Mouse (Mus musculus) liver, embryonic 14.5 days (tissue): ENCODE data around the gene Otub2. TPM values are rescaled to one million over a fixed set of nuclear protein-coding genes. Genes with fewer than 3 reads are reported as not detected.

Experiments used
- ATAC-seq: fragments of 200-750 bp; cut with Nextera tagmentation; 2 replicates; pipeline ENCODE4 v1.8.0; 2017; ENCODE audit warnings: moderate number of reproducible peaks, mild to moderate bottlenecking, moderate library complexity; ENCODE audit not compliant: insufficient read depth
- DNase-seq, 3 experiments: peaks; one replicate each; pipeline ENCODE4 v3.0.0-alpha.2; 2012 to 2013; ENCODE audit warnings: low read depth in 3 of 3, low spot score in 3 of 3
- H3K27ac ChIP-seq: fragments of 300-500 bp; sonication (generic); 2 replicates; pipeline ENCODE4 v1.5.1; 2014; ENCODE audit warnings: moderate library complexity, mild to moderate bottlenecking, control low read depth, inconsistent platforms
- H3K27me3 ChIP-seq: fragments of 300-500 bp; sonication (generic); 2 replicates; pipeline ENCODE4 v1.6.1; 2014; ENCODE audit warnings: mild to moderate bottlenecking, low read length, moderate library complexity; ENCODE audit not compliant: control insufficient read depth, insufficient read depth
- H3K36me3 ChIP-seq: fragments of 300-500 bp; sonication (generic); replicated peaks from 2 replicates; pipeline ENCODE4 v1.6.1; 2014; ENCODE audit warnings: low read depth; ENCODE audit not compliant: control insufficient read depth, insufficient read depth
- H3K4me1 ChIP-seq, 2 experiments: fragments of 200-500 bp in 1 of 2; fragments of 300-500 bp in 1 of 2; sonication (generic) in 1 of 2; replicated peaks; 2 replicates each; pipeline ENCODE4 v1.6.1; 2012 to 2014; ENCODE audit warnings: antibody characterized with exemption in 1 of 2, inconsistent platforms in 1 of 2, low read length in 1 of 2; ENCODE audit not compliant: control insufficient read depth in 2 of 2, insufficient read depth in 2 of 2
- H3K4me2 ChIP-seq: fragments of 300-500 bp; sonication (generic); 2 replicates; pipeline ENCODE4 v1.6.1; 2014; ENCODE audit warnings: low read depth, mild to moderate bottlenecking, control low read depth, moderate library complexity
- H3K4me3 ChIP-seq, 2 experiments: fragments of 200-500 bp in 1 of 2; fragments of 300-500 bp in 1 of 2; sonication (generic) in 1 of 2; 2 replicates each; pipeline ENCODE4 v1.5.1; 2012 to 2014; ENCODE audit warnings: low read depth in 2 of 2, low read length in 2 of 2, mild to moderate bottlenecking in 2 of 2, control low read depth in 1 of 2, inconsistent platforms in 1 of 2, moderate library complexity in 1 of 2; ENCODE audit not compliant: insufficient read depth in 1 of 2
- H3K9ac ChIP-seq: fragments of 300-500 bp; sonication (generic); replicated peaks from 2 replicates; pipeline ENCODE4 v1.6.1; 2014; ENCODE audit warnings: mild to moderate bottlenecking, control low read depth, moderate library complexity
- H3K9me3 ChIP-seq: fragments of 300-500 bp; sonication (generic); 2 replicates; pipeline ENCODE4 v1.6.1; 2016; ENCODE audit warnings: low read length, mixed read lengths; ENCODE audit not compliant: control insufficient read depth
- CTCF ChIP-seq: IDR thresholded peaks from 2 replicates; pipeline ENCODE4 v1.5.1; 2016; ENCODE audit warnings: antibody characterized with exemption, low read depth, control low read depth
- EP300 ChIP-seq: IDR thresholded peaks from 2 replicates; pipeline ENCODE4 v1.6.1; 2016; ENCODE audit warnings: antibody characterized with exemption, low read depth
- WGBS: fragments of 180-500 bp; shearing (Covaris S2); extraction: QIAGEN DNeasy Blood & Tissue Kit; methylation state at CpG from one replicate; pipeline ENCODE4 v1.1.7; 2014; ENCODE audit not compliant: insufficient replicate concordance; 5-methylcytosine and 5-hydroxymethylcytosine counted together
- polyA plus RNA-seq, 2 experiments: library from polyadenylated mRNA; depleted of rRNA in 1 of 2; stranded (reverse) in 1 of 2; unstranded in 1 of 2; fragments of >200 nt; fragmentation: Nextera tagmentation in 1 of 2; extraction: Ambion mirVana in 1 of 2; gene quantifications; 2 replicates each; pipeline versions ENCODE4 v1.2.1 to v1.2.3; 2012 to 2014

Gene Otub2
- polyA plus RNA-seq, 2 experiments, result 13.3 to 20.0 TPM

- Histone ChIP-seq H3K27ac (no peak overlapping the region), H3K36me3 (no peaks in the 10 kb centered on the region), H3K4me3 (no peak overlapping the region), H3K4me1 (no peaks in the 10 kb centered on the region; a peak in 2 of 4 replicates), H3K27me3 (no peaks in the 10 kb centered on the region), H3K9ac (no peak overlapping the region), H3K9me3 (no peaks in the 10 kb centered on the region), H3K4me2 (no peak overlapping the region)
- WGBS, result 48% methylated on average over 5 of the region's 5 CpGs
- DNase-seq (no peak), ATAC-seq (no peak)
- no peak for TF ChIP-seq CTCF
- no peak for TF ChIP-seq EP300
Measured at GRCm38 (mm10) chr12:103347406-103347805, 41.1 kb upstream of the Otub2 start.

GRCm38 (mm10) chr12:103348506-103348905 lies 40.0 kb upstream of the Otub2 start:
- Histone ChIP-seq H3K9ac (no peak overlapping the region), H3K9me3 (no peaks in the 10 kb centered on the region), H3K4me2 (no peak overlapping the region), H3K4me1 (no peaks in the 10 kb centered on the region; a peak in 2 of 4 replicates), H3K27me3 (no peaks in the 10 kb centered on the region), H3K36me3 (no peaks in the 10 kb centered on the region), H3K4me3 (no peak overlapping the region), H3K27ac (no peak overlapping the region)
- TF ChIP-seq CTCF, result peak; percentile 94
- TF ChIP-seq EP300, result no peak
- DNase-seq (peak; percentile 38 to 60 (median 52)), ATAC-seq (peak; percentile 44; the same call in 1 of the 2 replicates)
- 1% methylated on average over 3 of the region's 3 CpGs for WGBS

GRCm38 (mm10) chr12:103352735-103353134 lies 35.7 kb upstream of the Otub2 start:
- H3K27me3 ChIP-seq, result no peaks in the 10 kb centered on the region
- H3K9me3 ChIP-seq, result no peaks in the 10 kb centered on the region
- no peak for ATAC-seq
- WGBS, result 61% methylated on average over 6 of the region's 6 CpGs
- no peak overlapping the region for H3K4me3 ChIP-seq
- H3K36me3 ChIP-seq, result no peaks in the 10 kb centered on the region
- H3K4me1 ChIP-seq, result no peaks in the 10 kb centered on the region
- TF ChIP-seq EP300, result no peak
- TF ChIP-seq CTCF, result no peak
- no peak for DNase-seq
- H3K9ac ChIP-seq, result no peak overlapping the region
- no peak overlapping the region for H3K27ac ChIP-seq
- no peak overlapping the region for H3K4me2 ChIP-seq

GRCm38 (mm10) chr12:103353538-103353937 lies 34.9 kb upstream of the Otub2 start:
- 20% methylated on average over 5 of the region's 5 CpGs for WGBS
- H3K4me2 ChIP-seq, result no peak overlapping the region
- H3K9ac ChIP-seq, result no peak overlapping the region
- no peaks in the 10 kb centered on the region for H3K9me3 ChIP-seq
- no peaks in the 10 kb centered on the region for H3K36me3 ChIP-seq
- no peak overlapping the region for H3K27ac ChIP-seq
- H3K27me3 ChIP-seq, result no peaks in the 10 kb centered on the region
- ATAC-seq, result no peak
- TF ChIP-seq CTCF (peak; percentile 36), EP300 (no peak)
- no peaks in the 10 kb centered on the region for H3K4me1 ChIP-seq
- no peak for DNase-seq
- no peak overlapping the region for H3K4me3 ChIP-seq

GRCm38 (mm10) chr12:103355746-103356414 lies 32.6 kb upstream of the Otub2 start, which contains the start of gene Asb2:
Asb2 (minus strand) TSS chr12:103356001.
- no peak for TF ChIP-seq EP300
- TF ChIP-seq CTCF, result no peak
- H3K36me3 ChIP-seq, result no peaks in the 10 kb centered on the region
- 50% methylated on average over 14 of the region's 14 CpGs for WGBS
- no peak within 1 kb of the TSS for H3K4me3 ChIP-seq
- H3K4me2 ChIP-seq, result no peak within 1 kb of the TSS
- ATAC-seq (no peak), DNase-seq (no peak)
- no peaks in the 10 kb centered on the region for H3K9me3 ChIP-seq
- H3K27me3 ChIP-seq, result no peaks in the 10 kb centered on the region
- no peak within 1 kb of the TSS for H3K9ac ChIP-seq
- no peaks in the 10 kb centered on the region for H3K4me1 ChIP-seq
- H3K27ac ChIP-seq, result no peak within 1 kb of the TSS
